Mouse (Mus musculus) CH12.LX (cell line): ENCODE data around the gene Gm20388.

Experiments used
- CHD1 ChIP-seq: IDR thresholded peaks from 2 replicates; pipeline ENCODE4 v1.6.1; 2012; ENCODE audit warnings: low read depth, low read length, improper control_type of control experiment, inconsistent platforms
- CTCF ChIP-seq, 2 experiments: IDR thresholded peaks in 1 of 2; conservative IDR thresholded peaks in 1 of 2; 2 replicates each; pipeline ENCODE4 v1.5.1; 2011 to 2012; ENCODE audit warnings: low read depth in 2 of 2, low read length in 2 of 2, improper control_type of control experiment in 1 of 2, inconsistent platforms in 1 of 2, mild to moderate bottlenecking in 1 of 2, moderate library complexity in 1 of 2
- EP300 ChIP-seq: IDR thresholded peaks from 2 replicates; pipeline ENCODE4 v1.6.1; 2011; ENCODE audit warnings: low read length, improper control_type of control experiment
- ETS1 ChIP-seq: conservative IDR thresholded peaks from 2 replicates; pipeline ENCODE4 v1.6.1; 2012; ENCODE audit warnings: low read depth, mild to moderate bottlenecking, inconsistent platforms, low read length, improper control_type of control experiment, moderate library complexity
- HCFC1 ChIP-seq: IDR thresholded peaks from 2 replicates; pipeline ENCODE4 v1.6.1; 2012; ENCODE audit warnings: low read depth, mild to moderate bottlenecking, inconsistent platforms, low read length, improper control_type of control experiment
- IRF4 ChIP-seq: IDR thresholded peaks from 2 replicates; pipeline ENCODE4 v1.6.1; 2014; ENCODE audit warnings: low read depth, mild to moderate bottlenecking, inconsistent platforms, low read length, improper control_type of control experiment
- MAX ChIP-seq: IDR thresholded peaks from 2 replicates; pipeline ENCODE4 v1.6.1; 2011; ENCODE audit warnings: low read length, improper control_type of control experiment
- MEF2A ChIP-seq: IDR thresholded peaks from 2 replicates; pipeline ENCODE4 v1.6.1; 2014; ENCODE audit warnings: low read depth, mild to moderate bottlenecking, inconsistent platforms, low read length, improper control_type of control experiment, borderline replicate concordance
- NRF1 ChIP-seq: IDR thresholded peaks from 2 replicates; pipeline ENCODE4 v1.6.1; 2014; ENCODE audit warnings: low read depth, mild to moderate bottlenecking, inconsistent platforms, low read length, improper control_type of control experiment, moderate library complexity
- POLR2A ChIP-seq: IDR thresholded peaks from 2 replicates; pipeline ENCODE4 v1.6.1; 2011; ENCODE audit warnings: low read depth, mild to moderate bottlenecking, improper control_type of control experiment, low read length
- UBTF ChIP-seq: IDR thresholded peaks from 2 replicates; pipeline ENCODE4 v1.6.1; 2012; ENCODE audit warnings: low read depth, mild to moderate bottlenecking, inconsistent platforms, low read length, improper control_type of control experiment, moderate library complexity
- ZC3H11A ChIP-seq: IDR thresholded peaks from 2 replicates; pipeline ENCODE4 v1.6.1; 2012; ENCODE audit warnings: low read depth, mild to moderate bottlenecking, inconsistent platforms, low read length, improper control_type of control experiment
- ZMIZ1 ChIP-seq: IDR thresholded peaks from 2 replicates; pipeline ENCODE4 v1.6.1; 2012; ENCODE audit warnings: low read depth, mild to moderate bottlenecking, inconsistent platforms, low read length, improper control_type of control experiment

DNA sequence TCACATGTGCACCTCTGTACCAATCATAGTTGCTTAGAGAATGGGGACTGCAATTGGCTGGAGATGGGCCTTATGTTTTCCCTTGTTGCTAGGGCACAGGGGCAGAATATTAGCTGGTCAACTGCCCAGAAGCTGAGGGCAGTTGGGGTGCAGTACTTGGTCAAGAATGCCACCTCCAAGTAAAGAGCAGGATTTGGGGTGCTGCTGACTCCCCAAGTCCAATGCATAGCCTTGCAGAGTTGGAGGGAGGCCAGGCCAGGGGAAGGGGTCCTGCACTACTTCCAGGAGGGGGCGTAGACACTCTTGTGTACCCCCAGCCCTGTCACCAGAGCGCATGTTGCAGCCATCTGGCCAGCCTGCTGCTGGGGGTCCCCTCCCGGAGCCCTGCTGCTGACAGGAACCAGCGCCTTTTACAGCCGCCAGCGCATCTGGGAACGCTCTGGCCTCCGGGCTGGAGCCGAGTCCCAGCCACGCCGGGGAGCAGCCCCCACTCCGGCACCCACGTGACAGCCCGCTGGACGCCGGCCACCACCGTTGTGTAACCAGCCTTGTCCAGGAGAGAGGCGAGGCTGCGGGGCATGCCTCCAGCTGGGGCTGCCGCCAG lies 280.3 kb downstream of the Gm20388 start:
- no peak for TF ChIP-seq IRF4
- no peak for TF ChIP-seq EP300
- no peak for TF ChIP-seq MEF2A
- no peak for TF ChIP-seq NRF1
- TF ChIP-seq MAX = no peak
- TF ChIP-seq CTCF (conservative IDR thresholded peaks at IDR 0.05 in 1 of 2, IDR thresholded peaks at IDR 0.05 in 1 of 2; ENCODE audit: low read depth in 2 of 2, low read length in 2 of 2) = no peak
- TF ChIP-seq POLR2A = no peak
- no peak for TF ChIP-seq ETS1
- no peak for TF ChIP-seq CHD1
- TF ChIP-seq UBTF = no peak
- TF ChIP-seq ZC3H11A = no peak
- TF ChIP-seq HCFC1 = no peak
- no peak for TF ChIP-seq ZMIZ1
